Mouse (Mus musculus): ENCODE data around the gene Fam107b.

- TF ChIP-seq CTCF (IDR thresholded peaks at IDR 0.05; ENCODE audit: extremely low read depth, insufficient read depth, insufficient read length, insufficient replicate concordance) (no peak), POLR2A (IDR thresholded peaks at IDR 0.05; ENCODE audit: low read depth, low read length) (no peak)
Measured at GRCm38 (mm10) chr2:3730744-3731143, 160.5 kb downstream of the Fam107b start.
